Mouse (Mus musculus): Measurements from ENCODE around the gene Rai14. TPM values are rescaled to one million over a fixed set of nuclear protein-coding genes. Genes with fewer than 3 reads are reported as not detected.

Rai14 gene
- polyA plus RNA-seq, 1 experiment = 27.4 TPM

GRCm38 (mm10) chr15:10720671-10721070, 6.2 kb upstream of the Rai14 start:
- Histone ChIP-seq H3K4me2 (ENCODE audit: low read depth) (no peak overlapping the region), H3K4me3 (no peak overlapping the region), H3ac (ENCODE audit: control insufficient read depth, insufficient read length) (no peak overlapping the region), H3K36me3 (ENCODE audit: control insufficient read depth, insufficient read depth) (no peaks in the 10 kb centered on the region), H3K79me2 (ENCODE audit: control insufficient read depth, insufficient read depth) (no peaks in the 10 kb centered on the region), H3K27me3 (ENCODE audit: control insufficient read depth, insufficient read depth, insufficient read length) (no peaks in the 10 kb centered on the region)
- no peak for TF ChIP-seq POLR2A (IDR thresholded peaks at IDR 0.05; ENCODE audit: insufficient read length, low read depth)
- no peak for TF ChIP-seq MYOD1 (IDR thresholded peaks at IDR 0.05; ENCODE audit: control insufficient read depth in 1 of 3, insufficient read length in 2 of 3, low read depth in 2 of 3)
- TF ChIP-seq SRF (IDR thresholded peaks at IDR 0.05; ENCODE audit: control insufficient read depth, insufficient read length, low read depth) = no peak
- TF ChIP-seq MYOG (IDR thresholded peaks at IDR 0.05; ENCODE audit: control insufficient read depth in 1 of 3, insufficient read depth in 1 of 3, insufficient read length in 2 of 3, low read depth in 2 of 3) = no peak
- TF ChIP-seq POLR2AphosphoS2 (IDR thresholded peaks at IDR 0.05; ENCODE audit: insufficient read length, low read depth) = no peak
- no peak for TF ChIP-seq E2F4 (IDR thresholded peaks at IDR 0.05; ENCODE audit: insufficient read depth)
- no peak for TF ChIP-seq TCF3 (IDR thresholded peaks at IDR 0.05; ENCODE audit: insufficient read length, low read depth)
- TF ChIP-seq USF1 (IDR thresholded peaks at IDR 0.05; ENCODE audit: low read depth) = no peak
- no peak for TF ChIP-seq MAX (IDR thresholded peaks at IDR 0.05; ENCODE audit: low read depth)
- TF ChIP-seq CEBPB (IDR thresholded peaks at IDR 0.05; ENCODE audit: insufficient read depth, poor library complexity, severe bottlenecking) = no peak
- no peak for TF ChIP-seq TCF12 (IDR thresholded peaks at IDR 0.05; ENCODE audit: insufficient read depth, poor library complexity, severe bottlenecking)
- no peak for TF ChIP-seq REST (IDR thresholded peaks at IDR 0.05; ENCODE audit: insufficient read depth, insufficient read length)

- TF ChIP-seq MYOG (IDR thresholded peaks at IDR 0.05; ENCODE audit: control insufficient read depth in 1 of 3, insufficient read depth in 1 of 3, insufficient read length in 2 of 3, low read depth in 2 of 3) = no peak
- TF ChIP-seq E2F4 (IDR thresholded peaks at IDR 0.05; ENCODE audit: insufficient read depth) = no peak
- TF ChIP-seq MYOD1 (IDR thresholded peaks at IDR 0.05; ENCODE audit: control insufficient read depth in 1 of 3, insufficient read length in 2 of 3, low read depth in 2 of 3) = no peak
- no peak for TF ChIP-seq POLR2A (IDR thresholded peaks at IDR 0.05; ENCODE audit: insufficient read length, low read depth)
- no peak for TF ChIP-seq USF1 (IDR thresholded peaks at IDR 0.05; ENCODE audit: low read depth)
- TF ChIP-seq SRF (IDR thresholded peaks at IDR 0.05; ENCODE audit: control insufficient read depth, insufficient read length, low read depth) = no peak
- Histone ChIP-seq H3K27me3 (ENCODE audit: control insufficient read depth, insufficient read depth, insufficient read length) (no peaks in the 10 kb centered on the region), H3K4me3 (no peak overlapping the region), H3K36me3 (ENCODE audit: control insufficient read depth, insufficient read depth) (no peaks in the 10 kb centered on the region), H3K79me2 (ENCODE audit: control insufficient read depth, insufficient read depth) (no peaks in the 10 kb centered on the region), H3K4me2 (ENCODE audit: low read depth) (no peak overlapping the region), H3ac (ENCODE audit: control insufficient read depth, insufficient read length) (no peak overlapping the region)
Observed at GRCm38 (mm10) chr15:10720188-10720587, 5.8 kb upstream of the Rai14 start.

DNA sequence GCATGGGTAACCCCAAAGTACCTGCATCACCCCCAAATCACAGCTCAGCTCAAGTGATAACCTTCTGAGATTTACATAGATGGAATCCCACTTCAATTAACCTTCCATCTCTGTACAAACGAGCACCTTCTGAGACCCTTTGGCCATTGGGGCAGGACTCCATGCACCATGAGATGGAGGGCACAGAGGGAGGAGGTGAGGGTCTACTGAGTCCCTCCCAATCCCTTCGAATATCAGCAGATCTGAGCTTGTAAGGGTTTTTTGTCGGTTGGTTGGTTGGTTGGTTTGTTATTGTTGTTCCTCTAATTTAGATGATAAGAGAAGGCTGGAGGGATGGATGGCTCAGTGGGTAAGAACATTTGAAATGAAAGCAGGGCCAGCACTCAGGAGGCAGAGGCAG, 5.1 kb upstream of the Rai14 start:
- H3K79me2 ChIP-seq (ENCODE audit: control insufficient read depth, insufficient read depth) = no peaks in the 10 kb centered on the region
- TF ChIP-seq E2F4 (IDR thresholded peaks at IDR 0.05; ENCODE audit: insufficient read depth) (no peak), USF1 (IDR thresholded peaks at IDR 0.05; ENCODE audit: low read depth) (no peak), REST (IDR thresholded peaks at IDR 0.05; ENCODE audit: insufficient read depth, insufficient read length) (no peak), CEBPB (IDR thresholded peaks at IDR 0.05; ENCODE audit: insufficient read depth, poor library complexity, severe bottlenecking) (no peak), POLR2A (IDR thresholded peaks at IDR 0.05; ENCODE audit: insufficient read length, low read depth) (no peak)
- H3K27me3 ChIP-seq (ENCODE audit: control insufficient read depth, insufficient read depth, insufficient read length) = no peaks in the 10 kb centered on the region
- no peak overlapping the region for H3ac ChIP-seq (ENCODE audit: control insufficient read depth, insufficient read length)
- no peak overlapping the region for H3K4me3 ChIP-seq
- H3K36me3 ChIP-seq (ENCODE audit: control insufficient read depth, insufficient read depth) = no peaks in the 10 kb centered on the region
- H3K4me2 ChIP-seq (ENCODE audit: low read depth) = no peak overlapping the region

GRCm38 (mm10) chr15:10718763-10719162, 4.3 kb upstream of the Rai14 start:
- H3K79me2 ChIP-seq (ENCODE audit: control insufficient read depth, insufficient read depth) = peaks cover 2% of the 10 kb centered on the region
- H3K36me3 ChIP-seq (ENCODE audit: control insufficient read depth, insufficient read depth) = no peaks in the 10 kb centered on the region
- TF ChIP-seq MYOD1 (IDR thresholded peaks at IDR 0.05; ENCODE audit: control insufficient read depth in 1 of 3, insufficient read length in 2 of 3, low read depth in 2 of 3) = no peak
- no peak for TF ChIP-seq REST (IDR thresholded peaks at IDR 0.05; ENCODE audit: insufficient read depth, insufficient read length)
- no peak overlapping the region for H3K4me2 ChIP-seq (ENCODE audit: low read depth)
- no peak overlapping the region for H3K4me3 ChIP-seq
- no peak overlapping the region for H3ac ChIP-seq (ENCODE audit: control insufficient read depth, insufficient read length)
- H3K27me3 ChIP-seq (ENCODE audit: control insufficient read depth, insufficient read depth, insufficient read length) = no peaks in the 10 kb centered on the region

GRCm38 (mm10) chr15:10717284-10717683, 2.9 kb upstream of the Rai14 start:
- H3K4me3 ChIP-seq = no peak overlapping the region
- H3K27me3 ChIP-seq (ENCODE audit: control insufficient read depth, insufficient read depth, insufficient read length) = no peaks in the 10 kb centered on the region
- no peak for TF ChIP-seq E2F4 (IDR thresholded peaks at IDR 0.05; ENCODE audit: insufficient read depth)
- TF ChIP-seq MAX (IDR thresholded peaks at IDR 0.05; ENCODE audit: low read depth) = no peak
- TF ChIP-seq POLR2A (IDR thresholded peaks at IDR 0.05; ENCODE audit: insufficient read length, low read depth) = no peak
- TF ChIP-seq REST (IDR thresholded peaks at IDR 0.05; ENCODE audit: insufficient read depth, insufficient read length) = no peak
- no peak for TF ChIP-seq TCF3 (IDR thresholded peaks at IDR 0.05; ENCODE audit: insufficient read length, low read depth)
- no peak for TF ChIP-seq MYOG (IDR thresholded peaks at IDR 0.05; ENCODE audit: control insufficient read depth in 1 of 3, insufficient read depth in 1 of 3, insufficient read length in 2 of 3, low read depth in 2 of 3)
- no peak for TF ChIP-seq SRF (IDR thresholded peaks at IDR 0.05; ENCODE audit: control insufficient read depth, insufficient read length, low read depth)
- no peaks in the 10 kb centered on the region for H3K36me3 ChIP-seq (ENCODE audit: control insufficient read depth, insufficient read depth)
- peaks cover 17% of the 10 kb centered on the region for H3K79me2 ChIP-seq (ENCODE audit: control insufficient read depth, insufficient read depth)
- H3K4me2 ChIP-seq (ENCODE audit: low read depth) = no peak overlapping the region
- no peak overlapping the region for H3ac ChIP-seq (ENCODE audit: control insufficient read depth, insufficient read length)
